Mouse (Mus musculus) B cell, adult (primary cell): ENCODE results near the gene 1700029H14Rik. TPM values are rescaled to one million over a fixed set of nuclear protein-coding genes. Genes with fewer than 3 reads are reported as not detected.

ENCODE experiments used
- total RNA-seq: library from RNA; stranded (reverse); gene quantifications from 4 replicates; pipeline ENCODE4 v1.2.4, GENCODE M21; 2023; ENCODE audit not compliant: inconsistent age

The 1700029H14Rik gene
- 5.5 to 9.2 TPM (median 7.3 TPM) in 4 replicates for total RNA-seq

DNA sequence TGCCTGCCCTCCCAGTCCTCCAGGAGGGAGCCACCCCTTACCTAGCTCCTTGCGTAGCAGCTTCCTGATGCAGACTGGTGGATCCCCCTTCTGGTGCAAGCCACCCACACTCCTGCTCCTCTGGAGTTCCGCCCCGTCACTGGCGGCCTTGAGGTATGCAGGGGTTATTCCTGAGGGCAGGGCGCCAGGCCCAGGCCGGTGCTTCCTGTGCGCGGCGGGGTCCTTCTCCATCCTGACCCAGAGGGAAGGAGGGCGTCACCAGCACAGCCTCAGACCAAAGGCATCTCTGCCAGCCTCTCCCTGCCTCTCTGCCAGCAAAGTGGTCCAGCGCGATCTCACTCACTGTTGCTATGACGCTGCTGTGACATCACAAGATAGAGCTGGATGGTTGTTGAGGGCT is at the start of gene 1700029H14Rik:
TSS of gene 1700029H14Rik (minus strand) at position 344 of the 400 bp plus-strand sequence.

Other genes with a start within 250 kb of the 1700029H14Rik start
- 19.7 to 30.6 TPM (median 27.2 TPM) in 4 replicates for gene Tfdp1, start 223.7 kb downstream of the 1700029H14Rik start, total RNA-seq
- not detected in 4 replicates for gene Atp4b, start 165.6 kb downstream of the 1700029H14Rik start, total RNA-seq
- gene Grk1, start 157.4 kb downstream of the 1700029H14Rik start, total RNA-seq, result not detected in 4 replicates
- not detected in 4 replicates for gene Tmem255b, start 127.3 kb downstream of the 1700029H14Rik start, total RNA-seq
- 0.39 to 0.60 TPM (median 0.51 TPM) in 4 replicates for gene Gas6, start 68.0 kb downstream of the 1700029H14Rik start, total RNA-seq
- 305 to 356 TPM (median 325 TPM) in 4 replicates for gene Rasa3, start 115.1 kb upstream of the 1700029H14Rik start, total RNA-seq
- gene Cfap97d2, start 143.4 kb upstream of the 1700029H14Rik start, total RNA-seq, result not detected in 4 replicates
- 40.1 to 48.9 TPM (median 44.5 TPM) in 4 replicates for gene Cdc16, start 195.2 kb upstream of the 1700029H14Rik start, total RNA-seq
- 28.6 to 30.3 TPM (median 30.3 TPM) in 4 replicates for gene Upf3a, start 223.2 kb upstream of the 1700029H14Rik start, total RNA-seq